Mouse (Mus musculus) adrenal gland, postnatal 36 days (tissue): Measurements from ENCODE around the gene Dlgap1. TPM values are rescaled to one million over a fixed set of nuclear protein-coding genes. Genes with fewer than 3 reads are reported as not detected.

Experiments used
- DNase-seq, 2 experiments: peaks; one replicate each; pipeline ENCODE4 v3.0.0; 2021; ENCODE audit warnings: mixed read lengths in 1 of 2
- total RNA-seq, 2 experiments: library from RNA; stranded (reverse); gene quantifications; 2 replicates each; pipeline ENCODE4 v1.2.3; 2021

Dlgap1 gene
- total RNA-seq, 2 experiments from 2014 or later = 37.2 to 54.1 TPM

DNA sequence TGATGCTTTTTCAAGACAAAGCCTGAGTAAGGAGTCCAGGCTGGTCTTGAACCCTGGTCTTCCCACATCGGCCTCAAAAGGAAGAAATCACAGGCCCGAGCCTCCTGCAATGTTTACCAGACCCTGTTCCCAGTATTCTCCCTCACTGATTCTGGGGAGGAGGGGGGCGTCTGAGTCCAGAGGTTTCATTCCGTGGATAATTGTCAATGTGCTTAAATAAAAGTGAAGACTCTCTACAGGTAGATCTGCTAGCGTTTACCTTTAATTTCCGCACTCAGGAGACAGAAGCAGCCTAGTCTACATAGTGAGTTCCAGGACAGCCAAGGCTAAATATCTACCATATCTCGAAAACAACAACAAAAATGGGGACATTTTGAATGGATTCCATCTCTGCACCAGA lies 785.8 kb downstream of the Dlgap1 start:
- no peak for DNase-seq

DNA sequence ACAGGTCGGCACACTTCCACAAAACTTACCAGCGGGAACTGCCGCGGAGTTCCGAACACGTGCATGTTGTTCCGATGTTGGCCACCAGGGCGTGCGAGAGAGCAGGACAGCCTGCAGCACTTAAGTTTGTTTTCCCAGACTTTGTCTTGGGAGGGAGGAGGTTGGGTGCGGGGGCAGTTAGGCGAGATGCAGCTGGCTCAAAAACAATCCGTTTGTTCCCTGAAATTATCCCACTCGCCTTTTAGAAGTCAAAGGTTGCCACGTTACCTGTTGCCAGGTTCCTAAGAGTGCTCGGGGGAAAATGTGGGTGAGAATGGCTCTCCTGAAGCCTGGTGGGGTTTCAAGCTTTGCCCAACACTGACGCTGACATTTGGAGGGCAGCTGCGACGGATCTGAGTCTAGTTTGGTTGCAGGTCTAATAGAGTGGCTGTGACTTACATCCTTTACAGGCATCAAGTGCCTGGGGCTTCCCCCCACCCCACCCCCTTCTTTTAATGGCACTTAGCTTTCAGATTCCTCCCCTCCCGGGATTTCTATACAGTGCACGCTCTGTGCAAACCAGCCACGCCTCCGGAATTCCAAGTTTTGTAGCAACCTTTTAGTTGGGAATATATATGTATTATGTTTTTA lies 786.3 kb downstream of the Dlgap1 start:
- DNase-seq = peak; percentile 93

- DNase-seq = peak in 1 of 2 experiments; percentile 42
Observed at GRCm38 (mm10) chr17:70755669-70756263, 786.9 kb downstream of the Dlgap1 start.

DNA sequence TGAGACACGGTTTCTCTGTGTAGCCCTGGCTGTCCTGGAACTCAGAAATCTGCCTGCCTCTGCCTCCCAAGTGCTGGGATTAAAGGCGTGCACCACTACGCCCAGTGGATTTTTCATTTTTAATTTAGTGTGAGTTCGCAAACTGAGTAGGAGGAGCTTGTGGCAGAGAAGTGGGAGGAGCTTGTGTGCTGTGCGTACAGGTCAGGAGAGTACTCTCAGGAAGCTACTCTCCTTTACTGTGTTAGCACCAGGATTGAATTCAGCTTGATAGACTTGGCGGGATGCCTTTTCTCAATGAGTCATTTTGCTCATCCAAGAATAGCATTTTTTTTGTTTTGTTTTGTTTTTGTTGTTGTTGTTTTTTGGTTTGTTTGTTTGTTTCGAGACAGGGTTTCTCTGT lies 793.1 kb downstream of the Dlgap1 start:
- DNase-seq = no peak

DNA sequence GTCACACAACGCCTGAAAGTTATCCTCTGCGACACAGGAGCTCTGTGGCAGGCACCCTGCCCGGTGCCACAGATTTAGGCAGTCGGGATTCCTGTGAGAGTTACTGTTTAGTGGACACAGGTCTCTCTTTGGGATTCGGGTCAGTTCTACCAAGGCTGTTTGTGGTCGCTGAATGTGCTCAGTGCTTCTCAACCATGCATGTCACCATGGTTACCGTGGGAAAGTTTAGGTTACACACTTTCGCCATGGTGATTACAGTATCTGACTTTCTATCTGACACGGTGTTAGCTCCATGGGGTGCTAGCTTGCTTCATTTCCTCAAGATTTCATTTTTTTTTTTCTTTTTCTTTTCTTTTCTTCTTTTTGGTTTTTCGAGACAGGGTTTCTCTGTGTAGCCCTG lies 793.8 kb downstream of the Dlgap1 start:
- DNase-seq = no peak

GRCm38 (mm10) chr17:70765337-70765736 lies 796.5 kb downstream of the Dlgap1 start:
- no peak for DNase-seq

GRCm38 (mm10) chr17:70765976-70766375 lies 797.1 kb downstream of the Dlgap1 start:
- no peak for DNase-seq

GRCm38 (mm10) chr17:70772120-70772899 lies 803.4 kb downstream of the Dlgap1 start:
- no peak for DNase-seq

- DNase-seq = no peak
Observed at GRCm38 (mm10) chr17:70779770-70780169, 810.9 kb downstream of the Dlgap1 start.

- DNase-seq = no peak
Observed at GRCm38 (mm10) chr17:70780726-70781689, 812.1 kb downstream of the Dlgap1 start.

DNA sequence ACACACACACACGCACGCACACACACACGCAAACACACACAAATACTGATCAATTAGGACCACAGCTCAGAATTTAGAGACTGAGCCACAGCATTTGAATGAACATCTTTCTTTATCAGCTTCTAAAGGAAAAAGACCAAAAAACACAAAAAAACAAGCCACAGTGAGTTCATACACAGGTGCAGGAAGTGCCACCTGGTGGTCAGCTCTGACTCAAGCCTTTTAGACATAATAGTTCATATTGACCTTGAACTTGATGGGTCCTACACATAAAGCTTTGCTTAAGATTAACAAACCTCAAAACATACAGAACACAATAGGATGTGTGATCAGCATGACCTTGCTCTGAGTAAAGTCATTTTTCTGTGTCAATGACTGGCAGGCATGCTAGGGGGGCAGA lies 814.4 kb downstream of the Dlgap1 start:
- DNase-seq = no peak

DNA sequence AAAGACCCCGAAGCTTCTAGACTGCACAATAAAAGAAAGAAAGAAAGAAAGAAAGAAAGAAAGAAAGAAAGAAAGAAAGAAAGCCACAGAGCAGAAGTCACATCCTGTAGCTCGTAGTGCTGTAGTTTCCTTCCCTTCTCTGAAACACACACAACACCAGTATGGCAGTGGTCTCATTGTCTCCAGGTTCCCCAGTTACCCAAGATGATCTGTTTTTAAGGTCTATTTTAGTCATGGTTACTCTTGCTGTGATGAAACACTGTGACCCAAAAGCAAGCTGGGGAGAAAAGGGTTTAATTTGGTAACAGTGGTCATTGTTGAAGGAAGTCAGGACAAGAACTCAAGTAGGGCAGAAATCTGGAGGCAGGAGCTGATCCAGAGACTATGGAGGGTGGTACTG lies 818.5 kb downstream of the Dlgap1 start:
- no peak for DNase-seq

GRCm38 (mm10) chr17:70790801-70791200 lies 821.9 kb downstream of the Dlgap1 start:
- no peak for DNase-seq

GRCm38 (mm10) chr17:70791596-70792275 lies 822.9 kb downstream of the Dlgap1 start:
- DNase-seq = no peak

GRCm38 (mm10) chr17:70794291-70794690 lies 825.4 kb downstream of the Dlgap1 start:
- no peak for DNase-seq

DNA sequence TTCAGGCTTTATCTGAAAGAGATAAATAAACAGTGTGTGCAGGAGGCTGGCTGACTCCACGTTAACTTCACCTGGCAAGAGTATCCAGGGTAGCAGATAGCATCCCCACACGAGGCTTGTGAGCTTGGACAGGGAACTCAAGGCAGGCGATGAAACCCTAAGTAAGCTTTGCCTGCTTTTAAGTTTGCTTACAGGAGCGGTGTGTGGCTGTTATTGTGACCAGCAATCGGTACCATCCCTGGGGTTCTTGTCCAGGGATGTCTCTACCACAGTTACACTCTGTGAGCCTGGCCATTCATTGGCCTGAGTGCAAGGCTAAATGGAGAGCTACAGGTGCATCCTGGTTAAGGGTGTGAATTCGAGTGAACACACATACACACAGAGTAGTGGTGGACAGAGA lies 825.8 kb downstream of the Dlgap1 start:
- no peak for DNase-seq

DNA sequence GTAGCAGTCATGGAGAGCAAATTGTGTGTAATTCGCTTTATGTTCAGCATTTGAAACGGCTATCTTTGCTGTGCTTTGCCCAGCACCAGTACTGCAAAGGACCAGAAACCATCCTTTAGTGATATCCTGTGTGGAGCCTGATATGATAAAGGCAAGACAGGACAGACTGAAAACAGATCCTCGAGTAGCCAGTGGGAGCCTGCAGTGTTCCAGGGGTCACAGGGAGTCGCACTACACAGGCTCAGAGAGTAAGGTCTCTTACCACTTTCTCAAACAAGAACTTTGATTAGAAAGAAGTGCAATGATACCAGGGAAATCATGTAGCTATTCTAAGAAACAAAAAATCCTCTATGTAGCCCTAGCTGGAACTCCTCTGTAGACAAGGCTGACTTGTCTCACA lies 826.3 kb downstream of the Dlgap1 start:
- no peak for DNase-seq

DNA sequence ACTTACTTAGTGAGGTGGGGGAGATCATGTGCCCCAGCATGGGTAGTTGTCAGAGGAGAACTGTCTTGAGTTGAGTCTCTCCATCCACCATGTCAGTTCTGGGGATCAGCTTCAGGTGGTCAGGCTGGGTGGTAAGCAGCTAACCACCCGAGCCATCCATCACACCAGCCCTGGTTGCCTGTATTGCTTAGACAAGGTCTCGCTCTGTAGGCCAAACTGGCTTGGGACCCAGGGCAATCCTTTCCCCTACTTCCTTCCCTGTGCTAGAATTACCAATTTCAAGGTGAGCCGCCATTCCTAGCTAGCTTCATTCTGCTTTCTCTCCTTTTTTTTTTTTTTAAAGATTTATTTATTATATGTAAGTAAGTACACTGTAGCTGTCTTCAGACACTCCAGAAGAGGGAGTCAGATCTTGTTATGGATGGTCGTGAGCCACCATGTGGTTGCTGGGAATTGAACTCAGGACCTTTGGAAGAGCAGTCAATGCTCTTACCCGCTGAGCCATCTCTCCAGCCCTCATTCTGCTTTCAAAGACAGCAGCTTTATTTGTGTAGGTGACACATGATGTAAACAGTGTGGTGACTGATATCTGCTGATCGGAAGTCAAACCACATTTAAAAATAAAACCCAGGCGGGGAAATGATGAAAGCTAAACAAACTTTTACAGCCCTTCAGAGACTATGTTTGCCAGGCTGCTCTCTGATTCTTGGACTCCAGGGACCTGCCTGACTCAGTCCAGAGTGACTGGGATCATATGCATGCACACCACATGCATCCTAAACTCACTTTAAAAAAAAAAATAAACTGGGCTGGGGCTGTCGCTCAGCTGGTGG lies 828.3 kb downstream of the Dlgap1 start:
- no peak for DNase-seq

GRCm38 (mm10) chr17:70797773-70798045 lies 828.8 kb downstream of the Dlgap1 start:
- no peak for DNase-seq

GRCm38 (mm10) chr17:70799266-70799665 lies 830.4 kb downstream of the Dlgap1 start:
- no peak for DNase-seq

DNA sequence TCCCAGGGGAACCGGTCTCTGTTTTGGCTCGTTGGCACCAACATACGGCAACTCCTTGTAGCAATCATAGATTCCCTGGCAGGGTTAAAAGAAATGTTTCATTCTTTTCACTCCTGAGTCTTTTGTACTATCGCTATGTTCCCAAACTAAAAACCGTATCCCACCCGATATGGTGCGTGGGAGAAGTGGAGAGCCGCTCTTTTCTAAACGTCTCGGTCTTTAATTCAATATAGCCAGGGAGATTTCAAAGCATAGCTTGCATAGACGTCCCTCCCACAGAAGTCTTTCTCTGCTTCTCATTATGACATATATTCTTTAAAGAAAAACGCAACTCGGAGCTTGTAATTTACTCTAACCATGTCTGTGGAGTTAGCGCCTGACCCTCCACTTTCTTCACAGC lies 833.1 kb downstream of the Dlgap1 start:
- DNase-seq = no peak
